Mouse (Mus musculus) forebrain, postnatal 0 days (tissue): ENCODE measurements around the gene Olfr1238. TPM values are rescaled to one million over a fixed set of nuclear protein-coding genes. Genes with fewer than 3 reads are reported as not detected.

Experiments
- ATAC-seq: fragments of 200-750 bp; cut with Nextera tagmentation; 2 replicates; pipeline ENCODE4 v1.8.0; 2017; ENCODE audit warnings: mild to moderate bottlenecking, moderate library complexity
- DNase-seq: peaks from one replicate; pipeline ENCODE4 v3.0.0-alpha.2; 2015
- H3K27ac ChIP-seq: fragments of 300-500 bp; sonication (generic); 2 replicates; pipeline ENCODE4 v1.5.1; 2014; ENCODE audit warnings: low read depth, mild to moderate bottlenecking, antibody characterized with exemption, low read length, moderate library complexity, mixed read lengths
- H3K27me3 ChIP-seq: fragments of 300-500 bp; sonication (generic); 2 replicates; pipeline ENCODE4 v1.6.1; 2014; ENCODE audit warnings: mild to moderate bottlenecking, low read length, mixed read lengths; ENCODE audit not compliant: insufficient read depth
- H3K36me3 ChIP-seq: fragments of 300-500 bp; sonication (generic); 2 replicates; pipeline ENCODE4 v1.6.1; 2014; ENCODE audit warnings: mild to moderate bottlenecking, moderate library complexity; ENCODE audit not compliant: insufficient read depth
- H3K4me1 ChIP-seq: fragments of 300-500 bp; sonication (generic); 2 replicates; pipeline ENCODE4 v1.6.1; 2014; ENCODE audit warnings: antibody characterized with exemption; ENCODE audit not compliant: insufficient read depth
- H3K4me2 ChIP-seq: fragments of 300-500 bp; sonication (generic); 2 replicates; pipeline ENCODE4 v1.6.1; 2014; ENCODE audit warnings: low read depth, mild to moderate bottlenecking, moderate library complexity
- H3K4me3 ChIP-seq: fragments of 300-500 bp; sonication (generic); 2 replicates; pipeline ENCODE4 v1.5.1; 2014; ENCODE audit warnings: low read depth, low read length, mixed read lengths
- H3K9ac ChIP-seq: fragments of 300-500 bp; sonication (generic); 2 replicates; pipeline ENCODE4 v1.6.1; 2014; ENCODE audit warnings: mild to moderate bottlenecking
- H3K9me3 ChIP-seq: fragments of 300-500 bp; sonication (generic); 2 replicates; pipeline ENCODE4 v1.6.1; 2016; ENCODE audit warnings: low read length
- CTCF ChIP-seq: sonication (generic); IDR thresholded peaks from 2 replicates; pipeline ENCODE4 v1.5.1; 2016; ENCODE audit warnings: antibody characterized with exemption, control low read depth, low read depth
- WGBS: fragments of 180-500 bp; shearing (Covaris S2); extraction: QIAGEN DNeasy Blood & Tissue Kit; methylation state at CpG from one replicate; pipeline ENCODE4 v1.1.7; 2014; 5-methylcytosine and 5-hydroxymethylcytosine counted together
- polyA plus RNA-seq: library from polyadenylated mRNA; unstranded; fragments of >200 nt; fragmentation: Nextera tagmentation; extraction: Ambion mirVana; gene quantifications from 2 replicates; pipeline ENCODE4 v1.2.1, GENCODE M21; 2015
- total RNA-seq: library from RNA; depleted of rRNA; stranded (reverse); fragments of >200 nt; gene quantifications from 2 replicates; pipeline ENCODE4 v1.2.3, GENCODE M21; 2014; rRNA removed

The Olfr1238 gene
- total RNA-seq, result not detected in 2 replicates
- polyA plus RNA-seq, result not detected in 2 replicates

GRCm38 (mm10) chr2:89409576-89409975 is at the start of gene Olfr1238:
Gene Olfr1238, minus strand, starts transcription at chr2:89409676.
- Histone ChIP-seq H3K36me3 (no peaks in the 10 kb centered on the region), H3K9ac (no peak within 1 kb of the TSS), H3K27me3 (no peaks in the 10 kb centered on the region), H3K9me3 (no peaks in the 10 kb centered on the region), H3K4me3 (no peak within 1 kb of the TSS), H3K27ac (no peak within 1 kb of the TSS), H3K4me1 (no peaks in the 10 kb centered on the region), H3K4me2 (no peak within 1 kb of the TSS)
- 91% methylated on average over 2 of the region's 2 CpGs for WGBS
- no peak for DNase-seq
- ATAC-seq, result no peak
- TF ChIP-seq CTCF, result no peak

DNA sequence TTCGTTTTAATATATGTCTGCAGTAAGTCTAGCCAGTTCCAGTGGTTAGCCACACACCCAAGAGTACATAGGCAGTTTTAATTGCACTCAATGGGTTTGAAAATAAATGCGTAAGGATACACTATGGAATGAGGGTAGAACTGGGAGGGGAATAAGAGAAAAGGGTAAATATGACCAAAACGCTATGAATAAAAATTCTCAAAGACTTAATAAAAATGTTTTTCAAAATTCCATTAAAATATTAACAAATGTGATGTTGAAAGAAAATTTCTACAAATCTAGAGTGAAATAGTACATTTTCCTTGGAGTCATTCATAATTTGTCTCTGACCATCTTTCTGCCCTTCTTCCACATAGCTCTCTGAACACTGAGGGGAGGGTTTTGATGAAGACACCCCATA is 33.4 kb upstream of the Olfr1238 start, which contains the start of gene Olfr1240:
Olfr1240 (minus strand) TSS at position 101 of the 400 bp plus-strand sequence.
- Histone ChIP-seq H3K9me3 (no peaks in the 10 kb centered on the region), H3K36me3 (no peaks in the 10 kb centered on the region), H3K4me1 (no peaks in the 10 kb centered on the region), H3K9ac (no peak within 1 kb of the TSS), H3K4me2 (no peak within 1 kb of the TSS), H3K4me3 (no peak within 1 kb of the TSS), H3K27me3 (no peaks in the 10 kb centered on the region), H3K27ac (no peak within 1 kb of the TSS)
- 90% methylated on average over 3 of the region's 3 CpGs for WGBS
- DNase-seq, result no peak
- no peak for ATAC-seq
- no peak for TF ChIP-seq CTCF

GRCm38 (mm10) chr2:89420307-89420706 is 10.8 kb upstream of the Olfr1238 start, which contains the start of gene Olfr1239:
Gene Olfr1239, minus strand, starts transcription at chr2:89420407.
- Histone ChIP-seq H3K27me3 (no peaks in the 10 kb centered on the region), H3K4me2 (no peak within 1 kb of the TSS), H3K27ac (no peak within 1 kb of the TSS), H3K9me3 (no peaks in the 10 kb centered on the region), H3K36me3 (no peaks in the 10 kb centered on the region), H3K9ac (no peak within 1 kb of the TSS), H3K4me3 (no peak within 1 kb of the TSS), H3K4me1 (no peaks in the 10 kb centered on the region)
- no peak for TF ChIP-seq CTCF
- DNase-seq, result no peak
- ATAC-seq, result no peak
- 97% methylated on average over 2 of the region's 2 CpGs for WGBS

- no peak overlapping the region for H3K4me3 ChIP-seq
- ATAC-seq (no peak), DNase-seq (no peak)
- no peak overlapping the region for H3K4me2 ChIP-seq
- no peaks in the 10 kb centered on the region for H3K9me3 ChIP-seq
- TF ChIP-seq CTCF, result no peak
- H3K4me1 ChIP-seq, result no peaks in the 10 kb centered on the region
- H3K27me3 ChIP-seq, result no peaks in the 10 kb centered on the region
- H3K27ac ChIP-seq, result no peak overlapping the region
- WGBS, result 57% methylated on average over 1 of the region's 1 CpGs
- H3K9ac ChIP-seq, result no peak overlapping the region
- H3K36me3 ChIP-seq, result no peaks in the 10 kb centered on the region
Observed at GRCm38 (mm10) chr2:89414557-89414956, 5.1 kb upstream of the Olfr1238 start.

DNA sequence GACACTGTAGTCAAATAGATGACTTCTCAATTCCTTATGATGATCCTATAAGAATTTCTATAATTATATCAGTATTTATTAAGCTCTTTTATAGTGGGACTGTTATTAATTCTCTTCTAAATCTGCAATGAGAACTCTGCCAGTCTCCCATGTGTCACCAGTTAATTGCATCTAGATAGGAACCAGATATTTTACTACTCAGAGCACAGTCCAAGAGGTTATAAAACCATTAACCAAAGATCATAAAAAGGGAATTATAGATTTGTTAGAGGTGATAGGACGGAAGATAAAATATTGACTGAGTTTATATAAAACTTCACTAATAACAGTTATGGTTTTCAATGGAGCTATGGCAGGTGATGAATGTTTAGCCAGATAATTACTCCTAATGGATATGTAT is 8.6 kb downstream of the Olfr1238 start:
- no peak for ATAC-seq
- no peak overlapping the region for H3K9ac ChIP-seq
- no peak for DNase-seq

GRCm38 (mm10) chr2:89364765-89365164 is 44.7 kb downstream of the Olfr1238 start, which contains the start of gene Olfr1234:
Gene Olfr1234, minus strand, starts transcription at chr2:89364865.
- ATAC-seq (no peak), DNase-seq (no peak)
- H3K4me2 ChIP-seq, result no peak within 1 kb of the TSS
- 88% methylated on average over 4 of the region's 4 CpGs for WGBS
- no peak within 1 kb of the TSS for H3K4me3 ChIP-seq
- H3K27me3 ChIP-seq, result no peaks in the 10 kb centered on the region
- no peaks in the 10 kb centered on the region for H3K36me3 ChIP-seq
- H3K9me3 ChIP-seq, result no peaks in the 10 kb centered on the region
- no peak for TF ChIP-seq CTCF
- no peak within 1 kb of the TSS for H3K9ac ChIP-seq
- H3K27ac ChIP-seq, result no peak within 1 kb of the TSS
- no peaks in the 10 kb centered on the region for H3K4me1 ChIP-seq

More for the DNA sequence above, 8.6 kb downstream of the Olfr1238 start:
- no peak overlapping the region for H3K27ac ChIP-seq
- 96% methylated on average over 1 of the region's 1 CpGs for WGBS
- no peak for TF ChIP-seq CTCF
- H3K36me3 ChIP-seq, result no peaks in the 10 kb centered on the region
- no peaks in the 10 kb centered on the region for H3K4me1 ChIP-seq
- H3K4me2 ChIP-seq, result no peak overlapping the region
- no peaks in the 10 kb centered on the region for H3K27me3 ChIP-seq
- no peaks in the 10 kb centered on the region for H3K9me3 ChIP-seq
- no peak overlapping the region for H3K4me3 ChIP-seq

Other genes starting within 250 kb of the Olfr1238 start
- gene Olfr1224-ps1, start 245.6 kb downstream of the Olfr1238 start, total RNA-seq, result not detected in 2 replicates
- gene Olfr1224-ps1, start 245.6 kb downstream of the Olfr1238 start, polyA plus RNA-seq, result not detected in 2 replicates
- not detected in 2 replicates for gene Olfr1225, start 235.0 kb downstream of the Olfr1238 start, total RNA-seq
- gene Olfr1225, start 235.0 kb downstream of the Olfr1238 start, polyA plus RNA-seq, result not detected in 2 replicates
- not detected in 2 replicates for gene Olfr1226, start 209.6 kb downstream of the Olfr1238 start, total RNA-seq
- not detected in 2 replicates for gene Olfr1226, start 209.6 kb downstream of the Olfr1238 start, polyA plus RNA-seq
- gene Olfr1228, start 155.6 kb downstream of the Olfr1238 start, total RNA-seq, result not detected in 2 replicates
- gene Olfr1228, start 155.6 kb downstream of the Olfr1238 start, polyA plus RNA-seq, result not detected in 2 replicates
- not detected in 2 replicates for gene Olfr1229, start 121.7 kb downstream of the Olfr1238 start, total RNA-seq
- not detected in 2 replicates for gene Olfr1229, start 121.7 kb downstream of the Olfr1238 start, polyA plus RNA-seq
- not detected in 2 replicates for gene Olfr1230, start 112.4 kb downstream of the Olfr1238 start, total RNA-seq
- gene Olfr1230, start 112.4 kb downstream of the Olfr1238 start, polyA plus RNA-seq, result not detected in 2 replicates
- not detected in 2 replicates for gene Olfr1231, start 102.6 kb downstream of the Olfr1238 start, total RNA-seq
- gene Olfr1231, start 102.6 kb downstream of the Olfr1238 start, polyA plus RNA-seq, result not detected in 2 replicates
- gene Olfr1232, start 80.0 kb downstream of the Olfr1238 start, total RNA-seq, result not detected in 2 replicates
- gene Olfr1232, start 80.0 kb downstream of the Olfr1238 start, polyA plus RNA-seq, result not detected in 2 replicates
- gene Olfr1233, start 67.3 kb downstream of the Olfr1238 start, total RNA-seq, result not detected in 2 replicates
- not detected in 2 replicates for gene Olfr1233, start 67.3 kb downstream of the Olfr1238 start, polyA plus RNA-seq
- not detected in 2 replicates for gene Olfr1234, start 44.8 kb downstream of the Olfr1238 start, total RNA-seq
- not detected in 2 replicates for gene Olfr1234, start 44.8 kb downstream of the Olfr1238 start, polyA plus RNA-seq
- not detected in 2 replicates for gene Olfr1239, start 10.7 kb upstream of the Olfr1238 start, total RNA-seq
- not detected in 2 replicates for gene Olfr1239, start 10.7 kb upstream of the Olfr1238 start, polyA plus RNA-seq
- gene Olfr1240, start 33.3 kb upstream of the Olfr1238 start, total RNA-seq, result not detected in 2 replicates
- not detected in 2 replicates for gene Olfr1240, start 33.3 kb upstream of the Olfr1238 start, polyA plus RNA-seq
- not detected in 2 replicates for gene Olfr1241, start 77.5 kb upstream of the Olfr1238 start, total RNA-seq
- gene Olfr1241, start 77.5 kb upstream of the Olfr1238 start, polyA plus RNA-seq, result not detected in 2 replicates
- gene Olfr1242, start 88.7 kb upstream of the Olfr1238 start, total RNA-seq, result not detected in 2 replicates
- not detected in 2 replicates for gene Olfr1242, start 88.7 kb upstream of the Olfr1238 start, polyA plus RNA-seq
- not detected in 2 replicates for gene Olfr1243, start 121.8 kb upstream of the Olfr1238 start, total RNA-seq
- gene Olfr1243, start 121.8 kb upstream of the Olfr1238 start, polyA plus RNA-seq, result not detected in 2 replicates
- not detected in 2 replicates for gene Olfr1245, start 168.8 kb upstream of the Olfr1238 start, total RNA-seq
- gene Olfr1245, start 168.8 kb upstream of the Olfr1238 start, polyA plus RNA-seq, result not detected in 2 replicates
- gene Olfr1246, start 183.5 kb upstream of the Olfr1238 start, total RNA-seq, result not detected in 2 replicates
- not detected in 2 replicates for gene Olfr1246, start 183.5 kb upstream of the Olfr1238 start, polyA plus RNA-seq
- gene Olfr1247, start 204.5 kb upstream of the Olfr1238 start, total RNA-seq, result not detected in 2 replicates
- not detected in 2 replicates for gene Olfr1247, start 204.5 kb upstream of the Olfr1238 start, polyA plus RNA-seq
- gene Olfr1248, start 208.6 kb upstream of the Olfr1238 start, total RNA-seq, result not detected in 2 replicates
- not detected in 2 replicates for gene Olfr1248, start 208.6 kb upstream of the Olfr1238 start, polyA plus RNA-seq
- gene Olfr1249, start 225.3 kb upstream of the Olfr1238 start, total RNA-seq, result not detected in 2 replicates
- gene Olfr1249, start 225.3 kb upstream of the Olfr1238 start, polyA plus RNA-seq, result not detected in 2 replicates